Mouse (Mus musculus) liver, postnatal 0 days (tissue): ENCODE results near the gene Pxmp4. TPM values are rescaled to one million over a fixed set of nuclear protein-coding genes. Genes with fewer than 3 reads are reported as not detected.

Experiments used
- ATAC-seq: fragments of 200-750 bp; cut with Nextera tagmentation; 2 replicates; pipeline ENCODE4 v1.8.0; 2017; ENCODE audit warnings: mild to moderate bottlenecking, moderate library complexity
- DNase-seq: peaks from one replicate; pipeline ENCODE4 v3.0.0-alpha.2; 2016
- H3K27ac ChIP-seq: fragments of 300-500 bp; sonication (generic); 2 replicates; pipeline ENCODE4 v1.5.1; 2014; ENCODE audit warnings: antibody characterized with exemption, moderate library complexity, mild to moderate bottlenecking, low read depth
- H3K27me3 ChIP-seq: fragments of 300-500 bp; sonication (generic); 2 replicates; pipeline ENCODE4 v1.6.1; 2014; ENCODE audit warnings: low read length, control low read depth, mixed read lengths; ENCODE audit not compliant: insufficient read depth
- H3K36me3 ChIP-seq: fragments of 300-500 bp; sonication (generic); replicated peaks from 2 replicates; pipeline ENCODE4 v1.6.1; 2014; ENCODE audit warnings: mild to moderate bottlenecking, control low read depth, low read length, moderate library complexity, mixed read lengths; ENCODE audit not compliant: insufficient read depth
- H3K4me1 ChIP-seq: fragments of 300-500 bp; sonication (generic); 2 replicates; pipeline ENCODE4 v1.6.1; 2014; ENCODE audit warnings: antibody characterized with exemption, mild to moderate bottlenecking, control low read depth; ENCODE audit not compliant: insufficient read depth
- H3K4me2 ChIP-seq: fragments of 300-500 bp; sonication (generic); 2 replicates; pipeline ENCODE4 v1.6.1; 2014; ENCODE audit warnings: low read depth, mild to moderate bottlenecking, low read length, moderate library complexity, mixed read lengths
- H3K4me3 ChIP-seq: fragments of 300-500 bp; sonication (generic); 2 replicates; pipeline ENCODE4 v1.5.1; 2014; ENCODE audit warnings: low read depth, low read length
- H3K9ac ChIP-seq: fragments of 300-500 bp; sonication (generic); replicated peaks from 2 replicates; pipeline ENCODE4 v1.6.1; 2014; ENCODE audit warnings: mild to moderate bottlenecking, moderate library complexity
- H3K9me3 ChIP-seq: fragments of 300-500 bp; sonication (generic); 2 replicates; pipeline ENCODE4 v1.6.1; 2016; ENCODE audit warnings: mild to moderate bottlenecking, control low read depth, low read length, mixed read lengths
- CTCF ChIP-seq: sonication (generic); IDR thresholded peaks from 2 replicates; pipeline ENCODE4 v1.5.1; 2016; ENCODE audit warnings: antibody characterized with exemption, low read depth
- EP300 ChIP-seq: IDR thresholded peaks from 2 replicates; pipeline ENCODE4 v1.6.1; 2016; ENCODE audit warnings: antibody characterized with exemption, low read depth, mild to moderate bottlenecking
- WGBS: fragments of 180-500 bp; shearing (Covaris S2); extraction: QIAGEN DNeasy Blood & Tissue Kit; methylation state at CpG from one replicate; pipeline ENCODE4 v1.1.7; 2014; ENCODE audit not compliant: insufficient replicate concordance; 5-methylcytosine and 5-hydroxymethylcytosine counted together
- polyA plus RNA-seq: library from polyadenylated mRNA; unstranded; fragments of >200 nt; fragmentation: Nextera tagmentation; extraction: Ambion mirVana; gene quantifications from 2 replicates; pipeline ENCODE4 v1.2.1, GENCODE M21; 2015

Gene Pxmp4
- polyA plus RNA-seq, 1 experiment from 2014 or later = 68.5 TPM

GRCm38 (mm10) chr2:154633039-154633742 lies 29.7 kb upstream of the Pxmp4 start:
- peaks cover 5% of the 10 kb centered on the region; the same call in 1 of the 2 replicates for H3K4me1 ChIP-seq
- TF ChIP-seq EP300 (no peak), CTCF (no peak)
- ATAC-seq = peak; percentile 30
- no peaks in the 10 kb centered on the region for H3K9me3 ChIP-seq
- peak overlapping the region; percentile 87 for H3K27ac ChIP-seq
- peak overlapping the region; percentile 17; the same call in 1 of the 2 replicates for H3K4me3 ChIP-seq
- H3K4me2 ChIP-seq = peak overlapping the region; percentile 67
- H3K9ac ChIP-seq = no peak overlapping the region
- DNase-seq = no peak
- peaks cover 15% of the 10 kb centered on the region for H3K36me3 ChIP-seq
- 79% methylated on average over 5 of the region's 5 CpGs for WGBS
- H3K27me3 ChIP-seq = no peaks in the 10 kb centered on the region

GRCm38 (mm10) chr2:154632203-154632780 lies 28.8 kb upstream of the Pxmp4 start:
- Histone ChIP-seq H3K27ac (peak overlapping the region; percentile 87), H3K9ac (peak overlapping the region; percentile 51), H3K36me3 (peaks cover 15% of the 10 kb centered on the region), H3K4me3 (peak overlapping the region; percentile 54), H3K4me2 (peak overlapping the region; percentile 67), H3K27me3 (no peaks in the 10 kb centered on the region), H3K4me1 (peaks cover 5% of the 10 kb centered on the region; the same call in 1 of the 2 replicates), H3K9me3 (no peaks in the 10 kb centered on the region)
- peak; percentile 87 for ATAC-seq
- WGBS = 54% methylated on average over 16 of the region's 16 CpGs
- peak; percentile 55 for DNase-seq
- no peak for TF ChIP-seq CTCF
- peak; percentile 74 for TF ChIP-seq EP300

GRCm38 (mm10) chr2:154630531-154630930 lies 27.0 kb upstream of the Pxmp4 start:
- Histone ChIP-seq H3K9ac (no peak overlapping the region), H3K4me2 (peak overlapping the region; percentile 67), H3K4me1 (peaks cover 5% of the 10 kb centered on the region; the same call in 1 of the 2 replicates), H3K27me3 (no peaks in the 10 kb centered on the region), H3K36me3 (peaks cover 18% of the 10 kb centered on the region), H3K27ac (no peak overlapping the region), H3K4me3 (peak overlapping the region; percentile 54), H3K9me3 (no peaks in the 10 kb centered on the region)
- DNase-seq (no peak), ATAC-seq (no peak)
- TF ChIP-seq EP300 (no peak), CTCF (no peak)
- 83% methylated on average over 5 of the region's 5 CpGs for WGBS

GRCm38 (mm10) chr2:154624137-154624536 lies 20.6 kb upstream of the Pxmp4 start:
- ATAC-seq (no peak), DNase-seq (no peak)
- Histone ChIP-seq H3K9me3 (no peaks in the 10 kb centered on the region), H3K4me1 (peaks cover 3% of the 10 kb centered on the region; the same call in 1 of the 2 replicates), H3K27ac (no peak overlapping the region), H3K4me2 (no peak overlapping the region), H3K9ac (no peak overlapping the region), H3K4me3 (no peak overlapping the region), H3K27me3 (no peaks in the 10 kb centered on the region), H3K36me3 (peaks cover 13% of the 10 kb centered on the region; the same call in 1 of the 2 replicates)
- TF ChIP-seq CTCF (peak; percentile 43), EP300 (no peak)

- H3K9ac ChIP-seq = no peak overlapping the region
- peaks cover 3% of the 10 kb centered on the region; the same call in 1 of the 2 replicates for H3K4me1 ChIP-seq
- H3K27me3 ChIP-seq = no peaks in the 10 kb centered on the region
- 55% methylated on average over 5 of the region's 5 CpGs for WGBS
- no peak for TF ChIP-seq EP300
- TF ChIP-seq CTCF = peak; percentile 35
- ATAC-seq = peak; percentile 33; the same call in 1 of the 2 replicates
- no peak overlapping the region for H3K4me3 ChIP-seq
- H3K9me3 ChIP-seq = no peaks in the 10 kb centered on the region
- no peak overlapping the region for H3K4me2 ChIP-seq
- H3K27ac ChIP-seq = no peak overlapping the region
- H3K36me3 ChIP-seq = peaks cover 6% of the 10 kb centered on the region; the same call in 1 of the 2 replicates
- DNase-seq = no peak
Measured at GRCm38 (mm10) chr2:154621684-154622083, 18.2 kb upstream of the Pxmp4 start.

- Histone ChIP-seq H3K4me1 (peaks cover 24% of the 10 kb centered on the region), H3K27me3 (no peaks in the 10 kb centered on the region), H3K36me3 (no peaks in the 10 kb centered on the region), H3K9me3 (no peaks in the 10 kb centered on the region), H3K4me2 (no peak overlapping the region), H3K27ac (no peak overlapping the region), H3K9ac (no peak overlapping the region), H3K4me3 (no peak overlapping the region)
- 89% methylated on average over 3 of the region's 3 CpGs for WGBS
- TF ChIP-seq EP300 (no peak), CTCF (no peak)
- ATAC-seq (no peak), DNase-seq (no peak)
Measured at GRCm38 (mm10) chr2:154617061-154617460, 13.6 kb upstream of the Pxmp4 start.
